Mouse (Mus musculus): ENCODE measurements around the gene Pax8. TPM values are rescaled to one million over a fixed set of nuclear protein-coding genes. Genes with fewer than 3 reads are reported as not detected.

Pax8 gene
- polyA plus RNA-seq (2015; fragmentation: Nextera tagmentation; extraction: Ambion mirVana), result 0.03 and 0.12 TPM in 2 replicates

- Histone ChIP-seq H3K4me1 (replicated peaks) (no peaks in the 10 kb centered on the region), H3K4me2 (no peak within 1 kb of the TSS), H3K36me3 (no peaks in the 10 kb centered on the region), H3K27me3 (peaks cover 66% of the 10 kb centered on the region), H3K9ac (no peak within 1 kb of the TSS), H3K9me3 (replicated peaks) (no peaks in the 10 kb centered on the region), H3K27ac (no peak within 1 kb of the TSS), H3K4me3 (replicated peaks) (no peak within 1 kb of the TSS)
- WGBS (ENCODE audit: insufficient replicate concordance), result 16% methylated on average over 9 of the region's 9 CpGs
- DNase-seq (no peak), ATAC-seq (ENCODE audit: low read depth) (no peak)
Observed at GRCm38 (mm10) chr2:24475420-24475819, at the start of gene Pax8. Gene Pax8, minus strand, starts transcription at chr2:24475599.

GRCm38 (mm10) chr2:24521430-24522226 lies 46.2 kb upstream of the Pax8 start:
- ATAC-seq (ENCODE audit: low read depth) (no peak), DNase-seq (no peak)
- peaks cover 20% of the 10 kb centered on the region for H3K27me3 ChIP-seq
- 2% methylated on average over 33 of the region's 33 CpGs for WGBS (ENCODE audit: insufficient replicate concordance)
- H3K27ac ChIP-seq, result no peak overlapping the region
- peak overlapping the region; percentile 51 for H3K4me2 ChIP-seq
- H3K9me3 ChIP-seq (replicated peaks), result no peaks in the 10 kb centered on the region
- H3K9ac ChIP-seq, result no peak overlapping the region
- peak overlapping the region; percentile 21; the same call in 1 of the 2 replicates for H3K4me3 ChIP-seq (replicated peaks)
- no peaks in the 10 kb centered on the region for H3K36me3 ChIP-seq
- H3K4me1 ChIP-seq (replicated peaks), result no peaks in the 10 kb centered on the region

GRCm38 (mm10) chr2:24520576-24521272 lies 45.3 kb upstream of the Pax8 start:
- DNase-seq (no peak), ATAC-seq (ENCODE audit: low read depth) (no peak)
- no peaks in the 10 kb centered on the region for H3K4me1 ChIP-seq (replicated peaks)
- WGBS (ENCODE audit: insufficient replicate concordance), result 31% methylated on average over 9 of the region's 9 CpGs
- no peaks in the 10 kb centered on the region for H3K9me3 ChIP-seq (replicated peaks)
- no peak overlapping the region for H3K4me2 ChIP-seq
- no peak overlapping the region for H3K27ac ChIP-seq
- H3K27me3 ChIP-seq, result peaks cover 20% of the 10 kb centered on the region
- H3K9ac ChIP-seq, result no peak overlapping the region
- H3K4me3 ChIP-seq (replicated peaks), result no peak overlapping the region
- no peaks in the 10 kb centered on the region for H3K36me3 ChIP-seq

GRCm38 (mm10) chr2:24516946-24517345 lies 41.5 kb upstream of the Pax8 start:
- Histone ChIP-seq H3K4me1 (replicated peaks) (no peaks in the 10 kb centered on the region), H3K27ac (no peak overlapping the region), H3K4me2 (no peak overlapping the region), H3K27me3 (peaks cover 15% of the 10 kb centered on the region), H3K9me3 (replicated peaks) (no peaks in the 10 kb centered on the region), H3K9ac (no peak overlapping the region), H3K4me3 (replicated peaks) (no peak overlapping the region), H3K36me3 (no peaks in the 10 kb centered on the region)
- DNase-seq, result no peak
- ATAC-seq (ENCODE audit: low read depth), result no peak
- WGBS (ENCODE audit: insufficient replicate concordance), result 64% methylated on average over 3 of the region's 3 CpGs

- Histone ChIP-seq H3K9ac (no peak overlapping the region), H3K4me2 (no peak overlapping the region), H3K9me3 (replicated peaks) (no peaks in the 10 kb centered on the region), H3K36me3 (no peaks in the 10 kb centered on the region), H3K27me3 (no peaks in the 10 kb centered on the region), H3K4me3 (replicated peaks) (no peak overlapping the region), H3K4me1 (replicated peaks) (no peaks in the 10 kb centered on the region), H3K27ac (no peak overlapping the region)
- whole genome bisulfite sequencing (ENCODE audit: insufficient replicate concordance), result 73% methylated on average over 3 of the region's 3 CpGs
- DNase-seq (no peak), ATAC-seq (ENCODE audit: low read depth) (no peak)
Observed at GRCm38 (mm10) chr2:24507359-24507758, 32.0 kb upstream of the Pax8 start.

GRCm38 (mm10) chr2:24502963-24503471 lies 27.6 kb upstream of the Pax8 start:
- no peak overlapping the region for H3K4me2 ChIP-seq
- DNase-seq (no peak), ATAC-seq (ENCODE audit: low read depth) (no peak)
- H3K27ac ChIP-seq, result no peak overlapping the region
- H3K9me3 ChIP-seq (replicated peaks), result no peaks in the 10 kb centered on the region
- no peak overlapping the region for H3K4me3 ChIP-seq (replicated peaks)
- H3K36me3 ChIP-seq, result no peaks in the 10 kb centered on the region
- 35% methylated on average over 5 of the region's 5 CpGs for WGBS (ENCODE audit: insufficient replicate concordance)
- no peak overlapping the region for H3K9ac ChIP-seq
- no peaks in the 10 kb centered on the region for H3K27me3 ChIP-seq
- H3K4me1 ChIP-seq (replicated peaks), result no peaks in the 10 kb centered on the region

GRCm38 (mm10) chr2:24500921-24501320 lies 25.5 kb upstream of the Pax8 start:
- Histone ChIP-seq H3K4me2 (no peak overlapping the region), H3K9me3 (replicated peaks) (no peaks in the 10 kb centered on the region), H3K27ac (no peak overlapping the region), H3K36me3 (no peaks in the 10 kb centered on the region), H3K4me1 (replicated peaks) (no peaks in the 10 kb centered on the region), H3K4me3 (replicated peaks) (no peak overlapping the region), H3K27me3 (no peaks in the 10 kb centered on the region), H3K9ac (no peak overlapping the region)
- WGBS (ENCODE audit: insufficient replicate concordance), result 58% methylated on average over 2 of the region's 2 CpGs
- ATAC-seq (ENCODE audit: low read depth), result no peak
- DNase-seq, result no peak

- Histone ChIP-seq H3K9ac (no peak overlapping the region), H3K4me3 (replicated peaks) (no peak overlapping the region), H3K27ac (no peak overlapping the region), H3K4me1 (replicated peaks) (no peaks in the 10 kb centered on the region), H3K27me3 (no peaks in the 10 kb centered on the region), H3K4me2 (no peak overlapping the region), H3K36me3 (no peaks in the 10 kb centered on the region), H3K9me3 (replicated peaks) (no peaks in the 10 kb centered on the region)
- DNase-seq (no peak), ATAC-seq (ENCODE audit: low read depth) (no peak)
- 33% methylated on average over 6 of the region's 6 CpGs for WGBS (ENCODE audit: insufficient replicate concordance)
Observed at GRCm38 (mm10) chr2:24490564-24490963, 15.2 kb upstream of the Pax8 start.

- no peak overlapping the region for H3K4me3 ChIP-seq (replicated peaks)
- no peak for ATAC-seq (ENCODE audit: low read depth)
- no peak for DNase-seq
- H3K4me1 ChIP-seq (replicated peaks), result no peaks in the 10 kb centered on the region
- 48% methylated on average over 3 of the region's 3 CpGs for WGBS (ENCODE audit: insufficient replicate concordance)
- H3K4me2 ChIP-seq, result no peak overlapping the region
- no peaks in the 10 kb centered on the region for H3K36me3 ChIP-seq
- no peak overlapping the region for H3K9ac ChIP-seq
- no peaks in the 10 kb centered on the region for H3K27me3 ChIP-seq
- no peak overlapping the region for H3K27ac ChIP-seq
- H3K9me3 ChIP-seq (replicated peaks), result no peaks in the 10 kb centered on the region
Observed at GRCm38 (mm10) chr2:24488660-24489059, 13.3 kb upstream of the Pax8 start.

GRCm38 (mm10) chr2:24487056-24487825 lies 11.8 kb upstream of the Pax8 start:
- Histone ChIP-seq H3K36me3 (no peaks in the 10 kb centered on the region), H3K4me2 (no peak overlapping the region), H3K4me3 (replicated peaks) (no peak overlapping the region), H3K27me3 (no peaks in the 10 kb centered on the region), H3K4me1 (replicated peaks) (no peaks in the 10 kb centered on the region), H3K27ac (no peak overlapping the region), H3K9ac (no peak overlapping the region), H3K9me3 (replicated peaks) (no peaks in the 10 kb centered on the region)
- no peak for ATAC-seq (ENCODE audit: low read depth)
- no peak for DNase-seq
- 56% methylated on average over 4 of the region's 4 CpGs for WGBS (ENCODE audit: insufficient replicate concordance)

GRCm38 (mm10) chr2:24485398-24485797 lies 10.0 kb upstream of the Pax8 start:
- Histone ChIP-seq H3K27ac (no peak overlapping the region), H3K4me1 (replicated peaks) (no peaks in the 10 kb centered on the region), H3K4me3 (replicated peaks) (no peak overlapping the region), H3K9ac (no peak overlapping the region), H3K4me2 (no peak overlapping the region), H3K27me3 (no peaks in the 10 kb centered on the region), H3K9me3 (replicated peaks) (no peaks in the 10 kb centered on the region), H3K36me3 (no peaks in the 10 kb centered on the region)
- ATAC-seq (ENCODE audit: low read depth) (no peak), DNase-seq (no peak)
- 72% methylated on average over 4 of the region's 4 CpGs for WGBS (ENCODE audit: insufficient replicate concordance)

Measured in liver, embryonic 13.5 days (tissue).